Mouse (Mus musculus) macrophage (primary cell): ENCODE results near the gene Zfhx2. TPM values are rescaled to one million over a fixed set of nuclear protein-coding genes. Genes with fewer than 3 reads are reported as not detected.

Source experiments
- H3K27ac ChIP-seq: fragments of 350-480 bp; formaldehyde crosslinking; 2 replicates; pipeline ENCODE4 v1.9.0; 2021
- H3K36me3 ChIP-seq: fragments of 350-480 bp; formaldehyde crosslinking; 2 replicates; pipeline ENCODE4 v1.9.0; 2021; ENCODE audit errors: inconsistent target
- H3K4me3 ChIP-seq: fragments of 350-480 bp; formaldehyde crosslinking; 2 replicates; pipeline ENCODE4 v1.9.0; 2021; ENCODE audit errors: inconsistent target
- H3K79me2 ChIP-seq: fragments of 350-480 bp; formaldehyde crosslinking; 2 replicates; pipeline ENCODE4 v1.9.0; 2021; ENCODE audit errors: inconsistent target
- WGBS: methylation state at CpG from one replicate; pipeline ENCODE4 v1.1.7; 2026; ENCODE audit warnings: inconsistent platforms; ENCODE audit not compliant: missing documents; 5-methylcytosine and 5-hydroxymethylcytosine counted together
- polyA plus RNA-seq: library from polyadenylated mRNA; stranded (reverse); fragments of 250-400 nt; gene quantifications from 3 replicates; pipeline ENCODE4 v1.2.4, GENCODE M21; 2018; ENCODE audit warnings: inconsistent platforms

Gene Zfhx2
- polyA plus RNA-seq, 1 experiment from 2014 or later, result 2.9 TPM

DNA sequence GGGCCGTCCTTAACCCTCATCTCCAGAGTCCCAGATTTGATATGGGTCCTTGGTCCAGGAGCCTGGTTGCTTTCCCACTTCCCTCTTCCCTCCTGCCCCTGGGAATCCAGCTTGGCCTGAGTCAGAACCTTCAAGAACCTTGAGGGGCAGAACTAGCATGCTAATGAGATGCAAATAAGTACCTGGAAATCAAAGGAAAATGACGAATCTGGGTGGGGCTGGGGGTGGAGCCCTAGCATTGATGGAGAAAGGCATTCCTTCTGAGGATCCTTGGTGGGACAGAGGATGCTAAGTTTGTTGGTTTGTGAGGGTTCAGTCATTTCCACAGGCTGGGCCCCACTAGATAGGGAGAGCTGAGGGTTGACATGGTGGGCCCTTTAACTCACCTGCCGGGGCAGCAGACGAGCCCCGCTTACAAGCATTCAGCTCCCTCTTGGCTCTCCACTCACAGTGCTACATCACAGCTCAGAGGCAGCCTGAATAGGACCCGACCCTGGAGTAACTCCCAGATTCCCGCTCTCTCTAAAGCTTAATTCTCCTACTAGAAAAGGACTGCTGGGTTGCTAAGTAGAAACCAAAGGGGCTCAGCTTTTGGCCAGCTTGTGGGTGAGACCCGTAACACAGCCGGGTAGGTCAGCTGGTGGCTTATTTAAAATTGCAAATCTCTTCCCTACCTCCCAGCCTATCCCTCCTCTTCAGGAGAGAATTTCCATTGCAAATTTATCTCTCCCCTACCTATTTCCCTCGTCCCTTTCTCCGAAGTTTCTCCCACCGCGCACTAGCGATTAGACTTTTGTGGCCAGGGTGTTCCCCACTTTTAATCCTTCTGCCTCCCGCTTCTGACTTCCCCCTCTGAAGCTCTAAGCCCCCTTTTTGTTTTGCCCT is 14.4 kb downstream of the Zfhx2 start:
- 75% methylated on average over 15 of the region's 15 CpGs for WGBS
- Histone ChIP-seq H3K4me3 (no peak overlapping the region), H3K36me3 (no peaks in the 10 kb centered on the region), H3K79me2 (no peaks in the 10 kb centered on the region), H3K27ac (no peak overlapping the region)

- Histone ChIP-seq H3K4me3 (no peak overlapping the region), H3K36me3 (no peaks in the 10 kb centered on the region), H3K27ac (no peak overlapping the region), H3K79me2 (no peaks in the 10 kb centered on the region)
- 88% methylated on average over 3 of the region's 3 CpGs for WGBS
These were observed 15.2 kb downstream of the Zfhx2 start for GRCm38 (mm10) chr14:55076956-55077355.

DNA sequence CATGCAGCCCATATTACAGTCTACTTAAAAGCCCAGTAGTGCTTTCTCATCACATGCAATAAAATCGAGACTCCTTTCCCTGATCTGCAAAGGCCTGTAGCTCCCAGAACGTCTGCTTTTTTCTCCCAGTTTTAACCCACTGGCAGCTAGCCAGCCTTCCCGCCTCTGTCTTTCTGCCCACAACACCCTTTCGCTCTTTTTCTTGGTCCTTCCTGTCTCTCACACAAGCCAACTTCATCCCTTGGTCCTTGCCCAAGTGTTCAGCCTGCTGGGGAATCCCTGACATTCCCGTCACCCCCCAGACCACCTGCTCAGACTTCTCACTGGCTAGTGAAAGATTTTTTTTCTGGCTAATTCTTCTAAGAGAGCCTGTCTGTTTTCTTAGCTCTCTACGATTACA is 15.9 kb downstream of the Zfhx2 start:
- Histone ChIP-seq H3K27ac (no peak overlapping the region), H3K36me3 (no peaks in the 10 kb centered on the region), H3K4me3 (no peak overlapping the region), H3K79me2 (no peaks in the 10 kb centered on the region)
- WGBS, result 82% methylated on average over 5 of the region's 6 CpGs

GRCm38 (mm10) chr14:55074416-55074815 is 17.7 kb downstream of the Zfhx2 start:
- Histone ChIP-seq H3K79me2 (no peaks in the 10 kb centered on the region), H3K27ac (no peak overlapping the region), H3K36me3 (no peaks in the 10 kb centered on the region), H3K4me3 (no peak overlapping the region)
- whole genome bisulfite sequencing, result 95% methylated on average over 12 of the region's 12 CpGs

DNA sequence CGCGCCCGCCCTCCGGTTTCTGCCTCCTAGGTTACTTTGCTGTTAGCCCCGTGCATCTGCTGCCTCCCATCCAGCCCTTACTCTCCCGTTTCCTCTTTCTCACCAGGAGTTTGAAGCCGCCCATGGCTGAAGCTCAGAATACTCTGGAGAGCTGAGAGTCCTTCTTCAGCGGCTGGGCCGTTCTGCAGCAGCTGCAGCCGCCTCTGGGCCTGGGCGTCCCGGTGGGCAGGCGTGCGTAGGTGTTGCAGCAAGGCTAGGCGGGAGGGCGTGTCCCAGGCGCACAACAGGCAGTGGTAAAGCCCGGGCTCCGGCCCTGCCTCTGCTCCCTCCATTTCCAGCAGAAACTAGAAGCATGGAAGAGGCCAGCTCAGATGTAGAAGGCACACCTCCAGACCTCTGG is 20.4 kb downstream of the Zfhx2 start:
- no peaks in the 10 kb centered on the region for H3K36me3 ChIP-seq
- H3K27ac ChIP-seq, result no peak overlapping the region
- H3K79me2 ChIP-seq, result no peaks in the 10 kb centered on the region
- WGBS, result 85% methylated on average over 12 of the region's 19 CpGs
- H3K4me3 ChIP-seq, result no peak overlapping the region

DNA sequence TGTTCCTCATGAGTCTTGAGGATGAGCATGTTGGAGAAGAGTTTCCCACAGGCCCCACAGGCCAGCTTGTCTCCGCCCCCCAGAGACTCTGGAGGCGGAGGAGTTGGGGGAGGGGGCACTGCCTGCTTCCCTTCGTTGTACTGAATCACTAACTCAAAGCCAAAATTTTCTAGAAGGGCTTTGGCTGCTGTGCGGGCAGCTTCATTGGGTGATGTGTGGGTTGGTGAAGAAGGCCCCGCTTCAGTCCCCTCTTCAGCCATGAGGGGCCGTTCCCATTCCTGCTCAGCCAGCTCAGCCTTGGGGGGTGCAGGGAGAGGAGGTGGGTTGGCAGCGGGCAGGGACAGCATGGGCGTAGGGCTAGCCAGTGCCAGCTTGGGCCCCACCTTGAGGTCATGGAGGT is 26.1 kb downstream of the Zfhx2 start:
- Histone ChIP-seq H3K27ac (no peak overlapping the region), H3K4me3 (no peak overlapping the region), H3K79me2 (no peaks in the 10 kb centered on the region), H3K36me3 (no peaks in the 10 kb centered on the region)
- 92% methylated on average over 8 of the region's 8 CpGs for WGBS

GRCm38 (mm10) chr14:55065391-55065790 is 26.7 kb downstream of the Zfhx2 start:
- Histone ChIP-seq H3K4me3 (no peak overlapping the region), H3K79me2 (no peaks in the 10 kb centered on the region), H3K36me3 (no peaks in the 10 kb centered on the region), H3K27ac (no peak overlapping the region)
- WGBS, result 92% methylated on average over 13 of the region's 13 CpGs

DNA sequence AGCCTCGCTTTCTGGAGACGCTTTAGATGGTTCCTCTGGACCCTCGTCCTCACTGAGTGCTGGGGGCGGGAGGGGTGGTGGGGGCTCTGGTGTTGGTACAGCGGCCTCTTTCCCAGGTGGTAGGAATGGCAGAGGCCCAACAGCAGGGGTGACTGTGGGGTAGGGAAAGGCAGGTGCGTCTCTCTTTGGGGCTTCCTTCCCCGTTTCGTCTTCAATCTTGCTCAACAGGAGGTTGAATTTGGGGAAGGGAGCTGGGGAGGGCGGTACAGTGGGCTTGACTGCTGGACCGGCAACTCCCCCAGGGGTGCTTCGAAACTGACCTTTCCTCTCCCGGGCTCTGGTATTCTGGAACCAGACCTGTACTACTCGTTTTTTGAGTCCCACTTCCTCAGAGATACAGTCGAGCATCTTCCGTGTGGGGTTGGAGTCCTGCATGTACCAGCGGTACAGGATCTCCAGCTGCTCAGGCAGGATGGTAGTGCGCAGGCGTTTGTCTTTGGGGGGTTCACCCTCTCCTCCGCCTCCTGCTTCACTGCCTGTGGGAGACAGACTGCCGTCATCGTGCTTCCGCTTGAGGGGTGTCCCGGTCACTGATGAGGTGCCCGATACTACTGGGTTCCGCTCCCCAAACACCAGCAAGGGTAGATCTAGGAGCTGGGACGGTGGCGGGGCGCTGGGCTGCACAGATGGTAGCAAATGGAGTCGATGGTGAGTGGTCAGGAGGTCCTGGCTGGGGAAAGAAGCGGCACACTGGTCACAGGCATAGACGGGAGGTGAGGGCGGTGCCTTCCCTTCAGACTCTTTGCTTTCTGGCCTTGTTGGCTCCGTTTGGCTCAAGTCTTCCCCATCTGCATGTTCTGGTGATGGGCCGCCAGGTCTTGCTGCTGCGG is 27.4 kb downstream of the Zfhx2 start:
- Histone ChIP-seq H3K27ac (no peak overlapping the region), H3K4me3 (no peak overlapping the region), H3K79me2 (no peaks in the 10 kb centered on the region), H3K36me3 (no peaks in the 10 kb centered on the region)
- WGBS, result 81% methylated on average over 33 of the region's 35 CpGs

GRCm38 (mm10) chr14:55063581-55064381 is 28.3 kb downstream of the Zfhx2 start:
- Histone ChIP-seq H3K36me3 (no peaks in the 10 kb centered on the region), H3K79me2 (no peaks in the 10 kb centered on the region), H3K27ac (no peak overlapping the region), H3K4me3 (no peak overlapping the region)
- 94% methylated on average over 22 of the region's 22 CpGs for WGBS

GRCm38 (mm10) chr14:55063117-55063516 is 29.0 kb downstream of the Zfhx2 start:
- Histone ChIP-seq H3K4me3 (no peak overlapping the region), H3K36me3 (no peaks in the 10 kb centered on the region), H3K27ac (no peak overlapping the region), H3K79me2 (no peaks in the 10 kb centered on the region)
- WGBS, result 90% methylated on average over 5 of the region's 5 CpGs

- Histone ChIP-seq H3K27ac (no peak overlapping the region), H3K79me2 (no peaks in the 10 kb centered on the region), H3K4me3 (no peak overlapping the region), H3K36me3 (no peaks in the 10 kb centered on the region)
- WGBS, result 27% methylated on average over 17 of the region's 17 CpGs
These were observed 29.5 kb downstream of the Zfhx2 start for GRCm38 (mm10) chr14:55062626-55063025.

DNA sequence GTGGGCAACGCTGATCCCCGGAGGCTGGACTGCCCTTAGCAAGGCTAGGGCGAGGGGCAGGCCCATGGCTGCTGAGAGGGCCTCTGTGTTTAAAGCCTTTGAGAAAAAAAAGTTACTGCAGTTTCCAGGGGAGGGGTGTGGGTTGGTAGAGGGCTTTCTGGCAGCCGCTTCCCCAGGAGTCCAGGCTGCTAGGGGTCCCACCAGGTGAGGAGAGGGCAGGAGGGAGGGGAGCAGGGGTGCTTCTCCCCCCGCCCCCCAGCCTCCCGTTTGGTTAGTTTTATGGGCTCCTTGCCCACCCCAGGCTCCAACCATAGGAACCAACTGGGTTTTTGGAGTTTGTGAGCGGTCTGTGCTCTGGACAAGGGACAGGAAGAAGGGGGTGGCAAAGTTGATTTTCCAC is 30.3 kb downstream of the Zfhx2 start:
- no peak overlapping the region for H3K27ac ChIP-seq
- WGBS, result 66% methylated on average over 7 of the region's 7 CpGs
- H3K36me3 ChIP-seq, result no peaks in the 10 kb centered on the region
- H3K79me2 ChIP-seq, result no peaks in the 10 kb centered on the region
- H3K4me3 ChIP-seq, result no peak overlapping the region

- Histone ChIP-seq H3K36me3 (no peaks in the 10 kb centered on the region), H3K79me2 (no peaks in the 10 kb centered on the region), H3K4me3 (no peak overlapping the region), H3K27ac (no peak overlapping the region)
- 98% methylated on average over 5 of the region's 5 CpGs for WGBS
These were observed 32.2 kb downstream of the Zfhx2 start for GRCm38 (mm10) chr14:55059931-55060330.

- WGBS, result 100% methylated on average over 1 of the region's 1 CpGs
- H3K79me2 ChIP-seq, result no peaks in the 10 kb centered on the region
- H3K4me3 ChIP-seq, result no peak overlapping the region
- H3K36me3 ChIP-seq, result no peaks in the 10 kb centered on the region
- no peak overlapping the region for H3K27ac ChIP-seq
These were observed 33.1 kb downstream of the Zfhx2 start for GRCm38 (mm10) chr14:55059009-55059408.
